Mouse (Mus musculus): ENCODE data around the gene Ptpn21. TPM values are rescaled to one million over a fixed set of nuclear protein-coding genes. Genes with fewer than 3 reads are reported as not detected.
A peak's percentile ranks its signal among the peaks of the same experiment; 100 is the strongest.

Ptpn21 gene
- polyA plus RNA-seq, 1 experiment from 2014 or later: 9.0 TPM

DNA sequence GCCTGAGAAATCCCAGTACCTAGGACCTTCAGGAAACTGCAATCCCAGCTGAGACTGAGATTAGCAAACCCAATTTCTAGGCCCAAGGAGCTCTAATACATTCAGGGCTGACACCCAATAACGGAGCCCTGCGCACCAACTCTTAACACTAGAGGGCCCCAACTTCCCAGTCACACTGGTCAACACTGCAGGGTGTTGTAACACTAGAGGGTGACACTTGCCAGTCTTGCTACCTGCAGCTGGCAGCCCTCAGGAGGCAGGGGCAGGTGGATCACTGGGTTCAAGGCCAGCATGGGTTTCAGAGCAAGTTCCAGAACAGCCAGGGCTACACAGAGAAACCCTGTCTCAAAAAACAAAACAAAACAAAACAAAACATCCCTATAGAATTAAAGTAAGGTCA lies 8.9 kb upstream of the Ptpn21 start:
- ATAC-seq (ENCODE audit: insufficient read depth, low FRiP score): peak; percentile 61; the same call in 1 of the 2 replicates
- H3K9ac ChIP-seq (ENCODE audit: low read length): no peak overlapping the region
- H3K27ac ChIP-seq (ENCODE audit: low read length): no peak overlapping the region
- 0 out of 2 replicates have a peak overlapping the region, but pooled peaks have one; percentile 42 for H3K4me2 ChIP-seq (ENCODE audit: low read depth, low read length)
- H3K36me3 ChIP-seq (ENCODE audit: control insufficient read depth, insufficient read depth, low read length): no peaks in the 10 kb centered on the region
- no peaks in the 10 kb centered on the region for H3K27me3 ChIP-seq (ENCODE audit: control insufficient read depth, insufficient read depth, low read length)
- peaks cover 11% of the 10 kb centered on the region for H3K4me1 ChIP-seq (ENCODE audit: control insufficient read depth, insufficient read depth, low read length)
- H3K9me3 ChIP-seq (replicated peaks; ENCODE audit: control insufficient read depth, low read length): no peaks in the 10 kb centered on the region
- WGBS: 28% methylated on average over 2 of the region's 2 CpGs
- H3K4me3 ChIP-seq (replicated peaks; ENCODE audit: low read length): no peak overlapping the region

DNA sequence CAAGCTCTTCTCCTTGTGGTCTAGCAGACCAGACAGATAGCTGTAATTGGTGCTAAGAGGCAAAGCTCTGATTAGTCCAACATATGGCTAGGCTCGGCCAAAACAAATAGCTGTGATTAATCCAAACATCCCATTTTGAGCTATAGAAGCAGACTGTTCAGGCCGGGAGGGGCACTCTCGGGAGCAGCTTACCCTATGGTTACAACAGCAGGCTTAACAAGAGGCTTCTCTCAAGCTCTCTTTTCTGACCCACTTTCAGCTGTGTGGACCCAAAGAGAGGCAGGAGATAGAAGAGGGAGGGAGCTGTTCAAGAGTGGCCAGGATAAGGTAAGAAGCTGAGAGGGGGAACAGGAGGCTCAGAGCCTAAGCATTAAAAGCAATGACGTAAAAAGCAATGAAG lies 8.4 kb upstream of the Ptpn21 start:
- H3K4me2 ChIP-seq (ENCODE audit: low read depth, low read length): no peak overlapping the region
- H3K9ac ChIP-seq (ENCODE audit: low read length): no peak overlapping the region
- H3K4me3 ChIP-seq (replicated peaks; ENCODE audit: low read length): no peak overlapping the region
- no peak for ATAC-seq (ENCODE audit: insufficient read depth, low FRiP score)
- no peaks in the 10 kb centered on the region for H3K9me3 ChIP-seq (replicated peaks; ENCODE audit: control insufficient read depth, low read length)
- no peaks in the 10 kb centered on the region for H3K36me3 ChIP-seq (ENCODE audit: control insufficient read depth, insufficient read depth, low read length)
- H3K27ac ChIP-seq (ENCODE audit: low read length): no peak overlapping the region; the same call in 1 of the 2 replicates
- no peaks in the 10 kb centered on the region for H3K27me3 ChIP-seq (ENCODE audit: control insufficient read depth, insufficient read depth, low read length)
- 45% methylated on average over 4 of the region's 4 CpGs for WGBS
- H3K4me1 ChIP-seq (ENCODE audit: control insufficient read depth, insufficient read depth, low read length): peaks cover 10% of the 10 kb centered on the region

DNA sequence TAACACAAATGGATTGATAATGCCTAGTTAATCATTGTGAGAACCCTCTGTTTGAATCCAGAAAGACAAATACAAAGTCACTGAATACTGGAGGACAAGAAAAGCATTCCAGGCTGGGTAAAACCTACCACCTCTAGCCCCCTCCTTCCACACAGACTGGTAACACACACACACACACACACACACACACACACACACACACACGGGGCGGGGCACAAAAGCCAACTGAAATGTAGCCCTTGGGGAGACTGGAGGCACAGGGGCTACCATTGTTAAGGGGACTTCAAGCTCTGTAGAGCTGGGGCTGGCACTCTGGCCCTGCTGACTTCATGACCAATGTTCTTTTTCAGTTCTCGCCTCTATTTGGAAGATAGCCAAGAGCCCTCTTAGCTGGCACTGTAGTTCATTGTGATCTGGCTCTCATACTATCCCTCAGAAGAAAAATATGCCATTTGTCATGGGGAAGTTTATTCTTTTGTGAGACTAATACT lies 3.9 kb upstream of the Ptpn21 start:
- Histone ChIP-seq H3K9me3 (replicated peaks; ENCODE audit: control insufficient read depth, low read length) (no peaks in the 10 kb centered on the region), H3K27me3 (ENCODE audit: control insufficient read depth, insufficient read depth, low read length) (no peaks in the 10 kb centered on the region), H3K4me3 (replicated peaks; ENCODE audit: low read length) (no peak overlapping the region), H3K27ac (ENCODE audit: low read length) (peak overlapping the region; percentile 34), H3K9ac (ENCODE audit: low read length) (no peak overlapping the region), H3K4me2 (ENCODE audit: low read depth, low read length) (no peak overlapping the region), H3K36me3 (ENCODE audit: control insufficient read depth, insufficient read depth, low read length) (no peaks in the 10 kb centered on the region), H3K4me1 (ENCODE audit: control insufficient read depth, insufficient read depth, low read length) (peaks cover 7% of the 10 kb centered on the region)
- WGBS: 40% methylated on average over 3 of the region's 3 CpGs
- peak; percentile 67 for ATAC-seq (ENCODE audit: insufficient read depth, low FRiP score)

DNA sequence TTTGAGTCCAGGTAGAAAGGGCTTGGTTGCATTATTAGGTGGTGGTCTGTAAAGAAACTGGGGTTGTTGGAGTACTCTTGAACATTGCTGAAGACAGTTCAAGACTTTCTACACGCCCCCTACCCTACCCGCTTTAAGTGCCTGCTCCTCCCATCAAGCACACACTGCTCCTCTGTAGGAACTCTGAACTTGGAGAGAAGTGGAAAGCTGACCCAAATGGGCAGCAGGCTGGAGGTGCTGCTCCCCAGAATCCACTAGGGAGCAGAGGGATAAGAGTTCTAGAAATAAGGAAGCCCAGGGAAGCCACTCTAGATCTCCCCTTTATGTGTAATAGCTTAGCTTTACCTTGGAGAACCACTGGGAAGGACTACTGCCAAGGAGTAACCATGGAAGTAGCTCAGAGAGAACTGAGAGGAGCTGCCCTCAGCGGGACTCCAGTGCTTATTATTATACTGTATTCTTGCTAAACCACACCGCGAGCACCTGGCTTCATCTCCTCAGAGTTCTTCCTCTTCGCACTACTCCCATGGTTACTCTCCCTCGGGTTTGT lies 671 bp upstream of the Ptpn21 start:
- Histone ChIP-seq H3K9me3 (replicated peaks; ENCODE audit: control insufficient read depth, low read length) (no peaks in the 10 kb centered on the region), H3K4me3 (replicated peaks; ENCODE audit: low read length) (peak overlapping the region; percentile 77), H3K27me3 (ENCODE audit: control insufficient read depth, insufficient read depth, low read length) (no peaks in the 10 kb centered on the region), H3K27ac (ENCODE audit: low read length) (peak overlapping the region; percentile 94), H3K36me3 (ENCODE audit: control insufficient read depth, insufficient read depth, low read length) (no peaks in the 10 kb centered on the region), H3K4me1 (ENCODE audit: control insufficient read depth, insufficient read depth, low read length) (peaks cover 23% of the 10 kb centered on the region), H3K4me2 (ENCODE audit: low read depth, low read length) (peak overlapping the region; percentile 66), H3K9ac (ENCODE audit: low read length) (peak overlapping the region; percentile 98)
- no peak for ATAC-seq (ENCODE audit: insufficient read depth, low FRiP score)
- WGBS: 9% methylated on average over 7 of the region's 7 CpGs

- 9% methylated on average over 22 of the region's 22 CpGs for WGBS
- Histone ChIP-seq H3K4me1 (ENCODE audit: control insufficient read depth, insufficient read depth, low read length) (peaks cover 23% of the 10 kb centered on the region), H3K4me2 (ENCODE audit: low read depth, low read length) (peak overlapping the region; percentile 71), H3K9me3 (replicated peaks; ENCODE audit: control insufficient read depth, low read length) (no peaks in the 10 kb centered on the region), H3K36me3 (ENCODE audit: control insufficient read depth, insufficient read depth, low read length) (no peaks in the 10 kb centered on the region), H3K4me3 (replicated peaks; ENCODE audit: low read length) (peak overlapping the region; percentile 74), H3K27ac (ENCODE audit: low read length) (peak overlapping the region; percentile 75), H3K27me3 (ENCODE audit: control insufficient read depth, insufficient read depth, low read length) (no peaks in the 10 kb centered on the region), H3K9ac (ENCODE audit: low read length) (peak overlapping the region; percentile 81)
- no peak for ATAC-seq (ENCODE audit: insufficient read depth, low FRiP score)
Measured at GRCm38 (mm10) chr12:98734880-98735801, 2.1 kb downstream of the Ptpn21 start.

GRCm38 (mm10) chr12:98734246-98734879 lies 2.8 kb downstream of the Ptpn21 start:
- Histone ChIP-seq H3K4me1 (ENCODE audit: control insufficient read depth, insufficient read depth, low read length) (peaks cover 23% of the 10 kb centered on the region), H3K27ac (ENCODE audit: low read length) (peak overlapping the region; percentile 75), H3K9me3 (replicated peaks; ENCODE audit: control insufficient read depth, low read length) (no peaks in the 10 kb centered on the region), H3K4me3 (replicated peaks; ENCODE audit: low read length) (peak overlapping the region; percentile 74), H3K27me3 (ENCODE audit: control insufficient read depth, insufficient read depth, low read length) (no peaks in the 10 kb centered on the region), H3K9ac (ENCODE audit: low read length) (peak overlapping the region; percentile 81), H3K4me2 (ENCODE audit: low read depth, low read length) (peak overlapping the region; percentile 71), H3K36me3 (ENCODE audit: control insufficient read depth, insufficient read depth, low read length) (no peaks in the 10 kb centered on the region)
- peak; percentile 82; the same call in 1 of the 2 replicates for ATAC-seq (ENCODE audit: insufficient read depth, low FRiP score)
- 2% methylated on average over 30 of the region's 30 CpGs for WGBS

GRCm38 (mm10) chr12:98733776-98734175 lies 3.4 kb downstream of the Ptpn21 start:
- ATAC-seq (ENCODE audit: insufficient read depth, low FRiP score): no peak
- no peak overlapping the region for H3K27ac ChIP-seq (ENCODE audit: low read length)
- peaks cover 23% of the 10 kb centered on the region for H3K4me1 ChIP-seq (ENCODE audit: control insufficient read depth, insufficient read depth, low read length)
- 17% methylated on average over 12 of the region's 12 CpGs for WGBS
- H3K27me3 ChIP-seq (ENCODE audit: control insufficient read depth, insufficient read depth, low read length): no peaks in the 10 kb centered on the region
- no peaks in the 10 kb centered on the region for H3K36me3 ChIP-seq (ENCODE audit: control insufficient read depth, insufficient read depth, low read length)
- H3K4me3 ChIP-seq (replicated peaks; ENCODE audit: low read length): peak overlapping the region; percentile 74
- H3K9me3 ChIP-seq (replicated peaks; ENCODE audit: control insufficient read depth, low read length): no peaks in the 10 kb centered on the region
- H3K4me2 ChIP-seq (ENCODE audit: low read depth, low read length): peak overlapping the region; percentile 71
- peak overlapping the region; percentile 81 for H3K9ac ChIP-seq (ENCODE audit: low read length)

DNA sequence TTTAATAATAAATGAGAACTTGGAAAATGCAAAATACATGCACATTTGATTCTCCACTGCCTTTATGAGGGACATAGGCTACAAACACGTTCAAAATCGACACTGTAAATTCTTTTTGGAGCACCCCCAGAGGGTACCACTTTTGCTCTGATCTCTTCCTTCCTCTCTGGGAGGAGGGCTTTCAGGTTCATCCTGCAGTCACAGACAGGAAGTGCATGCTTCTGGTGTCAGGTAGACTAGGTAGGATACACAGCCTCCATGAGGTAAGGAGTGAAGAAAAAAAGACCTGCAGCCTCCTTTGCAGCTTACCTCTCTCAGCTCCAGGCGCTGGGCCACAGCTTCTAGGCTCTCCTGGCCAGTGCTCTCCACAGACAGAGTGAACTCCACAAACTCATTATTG lies 4.0 kb downstream of the Ptpn21 start:
- 70% methylated on average over 3 of the region's 3 CpGs for WGBS
- ATAC-seq (ENCODE audit: insufficient read depth, low FRiP score): no peak
- Histone ChIP-seq H3K4me1 (ENCODE audit: control insufficient read depth, insufficient read depth, low read length) (peaks cover 22% of the 10 kb centered on the region), H3K27ac (ENCODE audit: low read length) (no peak overlapping the region), H3K9me3 (replicated peaks; ENCODE audit: control insufficient read depth, low read length) (no peaks in the 10 kb centered on the region), H3K4me2 (ENCODE audit: low read depth, low read length) (peak overlapping the region; percentile 71), H3K27me3 (ENCODE audit: control insufficient read depth, insufficient read depth, low read length) (no peaks in the 10 kb centered on the region), H3K36me3 (ENCODE audit: control insufficient read depth, insufficient read depth, low read length) (no peaks in the 10 kb centered on the region), H3K9ac (ENCODE audit: low read length) (peak overlapping the region; percentile 81), H3K4me3 (replicated peaks; ENCODE audit: low read length) (peak overlapping the region; percentile 74; the same call in 1 of the 2 replicates)

DNA sequence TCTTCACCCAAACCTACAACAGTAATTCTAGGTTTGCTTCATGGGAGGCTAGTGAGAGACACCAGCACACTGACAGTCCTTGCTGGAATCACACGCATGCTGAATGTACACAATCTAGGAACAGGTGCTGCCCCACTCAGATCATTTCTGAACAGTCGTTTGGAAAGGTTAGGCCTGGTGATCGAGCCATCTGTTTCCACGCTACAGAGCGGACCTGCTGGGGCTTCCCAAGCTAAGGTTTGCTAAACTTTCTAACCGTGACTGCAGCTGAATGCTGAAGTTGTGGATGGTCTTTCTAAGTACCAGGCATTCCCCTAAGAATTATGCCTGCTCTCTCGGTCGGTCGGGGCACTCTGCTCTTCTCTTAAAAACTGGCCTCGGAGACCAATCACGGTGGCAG lies 6.5 kb downstream of the Ptpn21 start:
- no peak overlapping the region for H3K9ac ChIP-seq (ENCODE audit: low read length)
- peaks cover 17% of the 10 kb centered on the region for H3K4me1 ChIP-seq (ENCODE audit: control insufficient read depth, insufficient read depth, low read length)
- no peak for ATAC-seq (ENCODE audit: insufficient read depth, low FRiP score)
- H3K4me3 ChIP-seq (replicated peaks; ENCODE audit: low read length): no peak overlapping the region
- H3K9me3 ChIP-seq (replicated peaks; ENCODE audit: control insufficient read depth, low read length): no peaks in the 10 kb centered on the region
- H3K4me2 ChIP-seq (ENCODE audit: low read depth, low read length): no peak overlapping the region
- no peaks in the 10 kb centered on the region for H3K36me3 ChIP-seq (ENCODE audit: control insufficient read depth, insufficient read depth, low read length)
- no peak overlapping the region for H3K27ac ChIP-seq (ENCODE audit: low read length)
- 83% methylated on average over 11 of the region's 11 CpGs for WGBS
- H3K27me3 ChIP-seq (ENCODE audit: control insufficient read depth, insufficient read depth, low read length): no peaks in the 10 kb centered on the region
